Mouse (Mus musculus): ENCODE results near the gene Mrpl49.
A peak's percentile ranks its signal among the peaks of the same experiment; 100 is the strongest.

Mrpl49 gene

DNA sequence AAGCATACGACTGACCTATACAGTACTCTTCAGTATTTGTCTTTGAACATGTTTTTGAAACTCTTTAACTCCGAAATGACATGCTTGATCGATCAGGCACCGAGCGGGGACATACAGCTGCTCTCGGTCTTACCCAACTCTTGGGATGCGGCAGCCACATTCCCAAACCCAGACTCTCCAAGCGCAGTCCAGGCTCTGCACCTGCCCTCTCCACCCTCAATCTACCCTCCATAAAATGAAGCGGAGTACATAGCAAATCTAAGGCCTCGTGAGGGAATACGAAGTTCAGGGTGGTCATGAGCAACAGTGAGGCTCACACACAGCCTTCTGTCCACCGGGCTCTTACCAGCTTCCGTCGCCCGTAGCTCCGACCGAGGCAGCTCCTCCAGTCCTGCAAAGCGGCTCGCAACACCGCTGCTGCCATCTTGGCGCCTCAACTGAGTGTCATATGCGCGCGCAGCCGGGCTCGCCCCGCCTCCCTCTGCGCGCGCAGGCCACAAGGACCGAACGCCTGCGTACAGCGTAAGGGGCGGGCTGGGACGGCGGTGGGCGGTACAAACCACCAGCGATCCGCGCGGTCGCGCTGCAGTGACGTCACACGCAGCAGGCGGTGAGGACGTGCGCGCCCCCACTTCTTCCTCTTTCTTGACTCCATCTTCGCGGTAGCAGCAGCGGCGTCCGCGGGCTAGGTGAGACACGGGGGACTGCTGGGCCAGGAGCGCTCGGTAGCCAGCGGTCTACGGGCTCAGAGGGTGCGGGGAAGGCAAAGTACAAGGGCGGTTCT, at the start of gene Mrpl49, which contains the start of gene Fau:
Gene Mrpl49, minus strand, starts transcription at position 473 of the 784 bp plus-strand sequence.
Gene Fau, plus strand, starts transcription at position 532 of the 784 bp plus-strand sequence.
- DNase-seq (ENCODE audit: low spot score) = peak; percentile 98

DNA sequence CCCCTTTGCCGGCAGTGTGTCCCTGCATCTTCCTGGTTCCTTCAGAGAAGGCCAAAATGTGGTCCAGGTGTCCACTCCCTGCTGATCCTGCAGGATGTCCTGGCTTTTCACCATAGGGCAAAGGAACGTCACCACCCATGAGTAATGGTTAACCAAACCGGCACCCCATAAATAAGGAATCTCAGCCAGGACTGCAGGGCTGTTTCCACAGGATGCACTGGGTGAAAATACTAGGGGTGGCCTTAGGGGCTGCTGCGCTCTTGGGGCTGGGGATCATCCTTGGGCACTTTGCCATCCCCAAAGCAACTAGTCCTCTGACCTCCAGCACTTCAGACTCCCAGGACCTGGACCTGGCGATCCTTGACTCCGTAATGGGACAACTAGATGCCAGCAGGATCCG, 48.0 kb upstream of the Mrpl49 start, which contains the start of gene Naaladl1:
Gene Naaladl1, plus strand, starts transcription at position 197 of the 400 bp plus-strand sequence.
- DNase-seq (ENCODE audit: low spot score) = no peak

DNA sequence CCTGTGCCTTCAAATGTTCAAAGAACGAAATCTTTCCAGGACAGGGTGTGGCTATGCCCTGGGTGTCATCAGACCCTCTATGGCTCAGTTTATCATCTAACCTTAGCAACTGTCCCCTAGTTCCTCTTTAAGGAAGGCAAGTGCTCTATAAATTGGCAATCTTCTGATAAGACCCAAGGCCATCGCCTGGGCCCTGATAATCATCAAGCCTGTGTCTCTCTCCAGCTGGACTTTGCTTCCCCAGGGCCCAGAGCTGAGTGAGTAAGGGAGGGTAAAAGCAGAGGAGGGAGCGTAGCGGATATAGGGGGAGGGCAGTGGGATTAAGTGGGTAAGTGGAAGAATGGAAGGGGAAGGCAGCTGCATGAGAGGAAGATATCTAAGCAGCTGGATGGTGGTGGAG, 46.9 kb upstream of the Mrpl49 start:
- DNase-seq (ENCODE audit: low spot score) = no peak

DNA sequence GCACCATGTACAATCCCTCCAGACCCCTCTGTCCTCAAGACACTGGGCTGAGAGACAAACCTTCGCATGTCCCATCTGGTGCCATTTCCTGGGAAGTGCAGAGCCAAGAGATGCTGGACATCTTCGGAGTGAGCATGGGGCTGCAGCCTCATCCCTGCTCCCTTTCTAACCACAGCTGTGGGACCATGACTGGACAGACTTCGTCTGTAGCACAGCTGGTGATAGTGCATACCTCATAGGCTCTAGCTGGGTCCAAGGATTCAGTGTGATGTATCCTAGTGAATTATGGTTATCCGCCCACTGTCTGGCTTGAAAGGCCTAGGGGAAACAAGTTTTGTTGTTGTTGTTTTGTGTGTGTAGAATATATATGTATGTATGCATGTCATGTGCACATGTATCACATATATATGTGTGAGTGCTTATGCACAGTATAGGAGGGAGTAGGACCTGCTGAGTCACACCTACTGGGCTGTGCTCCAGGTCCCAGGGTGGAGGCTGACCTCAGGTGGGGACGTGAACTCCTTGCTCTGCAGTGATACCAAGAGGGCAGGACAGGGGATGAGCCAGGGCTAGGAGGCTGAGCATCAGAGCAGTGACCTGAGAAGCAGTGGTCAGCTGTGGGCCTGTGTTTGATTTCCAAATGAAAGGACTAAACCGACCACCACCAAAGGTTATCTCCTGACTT, 44.7 kb upstream of the Mrpl49 start:
- no peak for DNase-seq (ENCODE audit: low spot score)

DNA sequence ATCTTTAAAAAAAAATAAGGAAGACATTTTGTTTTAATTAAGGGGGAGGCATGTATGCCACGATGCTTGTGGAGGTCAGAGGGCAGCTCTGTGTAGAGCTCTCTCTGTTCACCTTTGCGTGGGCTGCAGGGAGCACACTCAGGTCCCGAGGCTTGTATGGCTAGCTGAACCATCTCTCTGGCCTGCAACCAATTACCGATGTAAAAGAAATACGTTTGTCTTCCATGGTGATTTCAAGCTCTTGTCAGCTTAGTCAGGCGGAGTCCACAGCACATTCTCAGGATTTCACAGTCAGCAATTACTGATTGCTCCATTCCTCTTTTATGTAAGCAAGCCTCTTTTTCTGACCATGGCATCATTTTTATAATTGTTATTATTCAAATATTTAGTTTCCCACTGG, 43.6 kb upstream of the Mrpl49 start:
- peak; percentile 29 for DNase-seq (ENCODE audit: low spot score)

DNA sequence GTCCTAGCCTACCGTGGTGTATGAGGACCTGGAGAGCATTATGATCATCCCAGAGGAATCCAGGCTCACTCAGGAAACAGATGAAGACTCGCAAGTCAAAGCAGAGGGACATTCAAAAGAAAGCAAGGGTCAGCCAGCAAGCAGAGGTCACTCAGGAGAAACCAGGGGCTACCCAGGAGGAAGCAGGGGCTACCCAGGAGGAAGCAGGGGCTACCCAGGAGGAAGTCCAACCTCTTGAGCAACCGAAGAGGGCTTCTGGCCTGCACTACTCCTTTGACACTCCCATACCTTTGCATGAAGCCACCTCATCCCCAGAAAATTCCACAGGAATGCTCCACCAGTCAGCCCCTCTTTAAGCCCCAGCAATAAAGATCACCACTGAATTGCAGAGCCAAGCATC, 40.3 kb upstream of the Mrpl49 start:
- no peak for DNase-seq (ENCODE audit: low spot score)

DNA sequence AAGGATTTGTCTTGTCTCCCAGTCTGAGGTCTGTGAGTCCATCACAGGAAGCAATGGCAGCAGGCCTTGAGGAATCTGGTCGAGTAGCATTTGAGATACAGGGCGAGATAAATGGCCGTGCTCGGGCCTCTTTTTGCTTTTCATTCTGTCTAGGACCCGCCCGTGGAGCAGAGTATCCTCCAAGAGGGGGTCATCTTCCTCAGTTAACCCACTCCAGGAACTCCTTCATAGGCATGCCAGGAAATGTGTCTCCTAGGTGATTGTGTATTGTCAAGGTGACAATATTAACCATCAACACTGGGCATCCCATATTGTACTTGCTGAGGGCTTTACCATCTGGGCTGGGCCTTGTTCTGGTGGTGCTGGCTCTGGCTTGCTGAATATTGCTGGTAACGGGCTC, 36.5 kb upstream of the Mrpl49 start, which contains the start of gene AC131692.1:
Gene AC131692.1, plus strand, starts transcription at position 301 of the 400 bp plus-strand sequence.
- DNase-seq (ENCODE audit: low spot score) = no peak

DNA sequence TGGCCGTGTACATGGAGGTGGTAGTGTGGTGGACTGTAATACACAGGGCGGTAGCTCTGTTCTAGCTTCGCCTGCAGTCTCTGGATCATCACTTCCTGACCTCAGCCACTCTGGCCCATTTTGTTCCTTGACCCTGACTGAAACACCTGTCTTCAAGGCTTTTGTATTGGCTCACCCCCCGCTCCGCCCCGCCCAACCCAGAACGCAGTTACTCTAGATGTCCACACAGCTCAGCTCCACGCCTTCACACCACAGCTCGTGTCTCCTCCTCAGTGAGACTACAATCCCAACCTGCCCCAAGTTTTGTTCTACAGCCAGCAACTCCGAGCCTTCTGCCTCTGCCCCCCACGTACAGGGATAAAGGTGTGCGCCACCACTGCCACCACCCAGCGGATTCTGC, 31.3 kb upstream of the Mrpl49 start:
- DNase-seq (ENCODE audit: low spot score) = no peak

DNA sequence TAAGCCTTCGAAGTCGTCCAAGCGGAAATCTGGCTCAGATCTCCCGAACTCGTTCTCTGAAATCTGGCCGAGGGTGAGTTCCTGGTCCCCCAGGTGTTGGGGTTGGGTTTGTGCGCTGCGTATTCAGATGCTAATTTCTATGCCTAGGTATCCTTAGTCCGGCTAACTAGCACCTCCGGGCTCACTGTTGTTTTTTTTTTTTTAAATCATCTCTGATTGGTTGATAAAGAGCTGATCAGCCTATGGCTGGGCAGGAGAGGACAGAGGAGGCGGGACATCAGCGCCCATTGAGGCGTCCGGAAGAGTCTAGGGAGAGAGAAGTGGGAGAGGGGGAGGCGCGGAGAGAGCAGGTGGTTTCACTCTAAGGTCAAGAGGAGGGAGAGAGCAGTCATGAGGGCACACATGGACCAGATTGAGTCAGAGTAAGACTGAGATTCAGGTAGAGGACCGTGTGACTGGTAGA, 27.9 kb upstream of the Mrpl49 start:
- DNase-seq (ENCODE audit: low spot score) = peak; percentile 87

DNA sequence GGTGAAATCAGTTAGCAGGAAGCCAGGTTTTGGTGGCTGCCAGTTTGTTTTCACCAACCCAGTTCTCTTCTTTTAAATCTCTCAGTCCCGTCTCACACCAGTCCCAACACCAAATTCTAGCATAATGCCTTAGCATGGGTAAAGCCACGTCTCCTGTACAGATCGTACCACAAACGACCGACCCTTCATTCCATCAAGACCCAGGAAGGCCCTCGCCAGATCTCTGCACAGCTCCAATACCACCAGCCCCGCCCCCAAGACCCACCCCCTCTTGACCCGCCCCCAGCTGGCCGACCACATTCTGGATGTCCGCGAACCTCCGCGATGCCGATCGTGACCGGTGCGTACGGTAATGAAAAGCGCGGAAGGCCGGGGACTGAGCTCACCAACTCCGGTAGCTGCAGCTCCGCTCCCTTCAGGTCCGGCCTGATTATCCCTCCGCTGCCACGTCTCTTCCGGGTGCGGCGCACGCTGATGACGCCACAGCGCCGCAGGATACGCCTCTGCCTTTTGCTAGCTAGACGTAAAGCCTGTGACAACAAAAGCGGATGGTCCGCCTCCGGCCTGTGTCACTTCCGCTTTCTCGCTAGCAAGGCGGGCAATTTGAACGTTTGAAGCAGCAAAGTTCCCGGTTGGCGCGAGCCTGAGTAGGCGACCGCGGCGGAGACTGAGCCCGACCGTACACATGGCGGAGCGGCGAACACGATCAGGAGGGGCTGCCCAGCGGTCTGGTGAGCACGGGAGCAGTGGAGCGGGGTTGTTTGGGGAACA, 27.1 kb upstream of the Mrpl49 start, which contains the start of the genes Zfpl1 and Cdca5:
Gene Zfpl1, minus strand, starts transcription at position 479 of the 771 bp plus-strand sequence.
Gene Cdca5, plus strand, starts transcription at position 506 of the 771 bp plus-strand sequence.
- DNase-seq (ENCODE audit: low spot score) = peak; percentile 99

DNA sequence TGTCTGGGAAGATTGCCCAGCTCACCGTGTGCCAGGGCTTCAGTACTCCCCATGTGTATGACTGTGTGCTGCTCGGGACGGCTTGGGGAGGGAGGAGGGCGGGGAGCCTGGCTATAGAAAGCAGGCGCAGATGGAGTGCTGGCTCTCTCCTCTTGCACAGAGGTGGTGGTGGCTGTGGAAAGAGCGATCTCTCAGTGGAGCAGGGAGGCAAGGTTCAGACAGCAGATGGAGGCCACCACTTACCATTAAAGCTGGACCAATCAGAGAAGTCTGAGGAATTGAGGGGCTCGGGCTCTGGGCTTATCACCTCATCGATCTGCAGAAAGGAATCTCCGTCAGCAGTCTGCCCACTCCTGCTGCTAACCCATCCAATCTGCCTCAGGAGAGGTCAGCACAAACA, 24.6 kb upstream of the Mrpl49 start, which contains the start of gene Gm28374:
Gene Gm28374, minus strand, starts transcription at position 101 of the 400 bp plus-strand sequence.
- no peak for DNase-seq (ENCODE audit: low spot score)

DNA sequence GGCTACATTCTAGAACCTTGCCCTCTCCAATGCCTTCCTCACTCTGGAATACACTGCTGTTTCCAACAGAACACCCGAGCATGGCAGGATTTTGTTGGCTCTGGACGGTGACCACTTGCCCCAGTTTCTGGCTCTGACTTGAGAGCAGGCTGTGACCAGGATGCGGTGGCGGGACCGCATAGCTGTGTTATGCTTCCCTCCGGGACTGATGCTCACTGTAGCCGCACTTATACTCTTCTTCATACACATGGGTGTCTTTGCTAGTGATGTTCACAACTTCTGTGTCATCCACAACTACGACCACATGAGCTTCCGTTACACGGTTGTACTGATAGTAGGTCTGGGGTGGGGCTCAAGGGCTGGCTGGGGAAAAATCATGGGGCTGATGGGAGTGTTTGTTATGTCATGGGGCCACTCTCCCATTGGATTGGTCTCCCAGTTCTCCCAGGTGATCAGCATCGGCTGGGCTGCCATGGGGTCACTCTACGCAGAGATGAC, 22.4 kb upstream of the Mrpl49 start, which contains the start of gene Tmem262:
Gene Tmem262, plus strand, starts transcription at position 51 of the 498 bp plus-strand sequence.
- DNase-seq (ENCODE audit: low spot score) = no peak

DNA sequence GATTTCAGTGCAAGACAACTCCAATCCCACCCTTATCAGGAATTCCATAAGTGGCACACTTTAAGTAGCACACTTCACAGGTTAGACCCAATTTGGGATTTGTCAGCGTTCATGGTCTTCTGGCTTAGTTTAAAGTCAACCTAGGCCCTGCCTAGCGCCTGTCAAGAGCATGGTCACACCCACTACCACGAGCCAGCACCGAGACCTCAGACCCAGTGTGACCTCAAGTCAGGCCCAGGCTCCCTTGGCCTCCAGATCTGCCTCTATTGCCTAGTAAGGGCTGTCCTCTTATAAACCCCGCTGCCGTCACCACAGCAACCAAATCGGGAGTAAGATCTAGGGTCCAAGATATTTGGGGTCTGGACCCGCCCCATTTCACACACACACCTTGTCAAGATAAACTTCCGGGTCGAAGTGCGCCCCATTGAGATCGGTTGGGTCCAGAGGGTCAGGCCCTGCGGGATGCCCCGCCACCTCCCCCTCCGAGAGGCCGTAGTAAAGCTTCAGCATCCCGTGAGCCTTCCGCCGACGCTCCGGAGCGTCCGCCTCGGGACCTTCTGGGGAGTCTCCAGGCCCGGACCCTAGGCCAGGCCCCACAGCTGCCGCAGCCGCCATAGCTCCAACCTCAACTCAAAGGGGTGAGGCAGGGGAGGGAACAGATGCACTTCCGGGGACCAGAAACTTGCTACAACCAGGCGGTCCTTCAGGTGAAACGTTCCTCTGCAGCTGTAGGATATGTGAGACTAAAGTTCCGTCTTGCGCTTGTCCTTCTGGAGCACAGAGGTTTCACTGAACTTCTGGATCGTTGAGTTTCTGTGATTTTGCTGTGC, 19.2 kb upstream of the Mrpl49 start, which contains the start of gene Vps51:
Gene Vps51, minus strand, starts transcription at position 668 of the 830 bp plus-strand sequence.
- peak; percentile 97 for DNase-seq (ENCODE audit: low spot score)

DNA sequence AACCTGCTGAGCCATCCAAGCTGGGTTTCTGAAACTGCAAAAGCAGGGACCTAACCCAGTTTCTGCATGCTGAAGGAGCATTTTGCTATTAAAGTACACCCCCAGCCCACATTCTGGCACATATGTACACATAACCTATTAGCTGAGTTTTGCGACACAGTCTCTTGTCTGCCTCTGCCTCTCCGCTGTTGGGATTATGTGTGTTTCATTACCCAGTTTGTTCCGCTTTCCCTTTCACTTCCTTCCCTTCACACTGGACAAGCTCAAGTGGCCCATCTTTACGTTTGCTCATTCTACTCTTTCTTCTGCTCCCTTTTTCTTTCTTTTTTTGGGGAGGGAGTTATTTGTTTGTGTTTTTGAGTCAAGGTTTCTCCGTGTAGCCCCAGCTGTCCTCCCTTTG, 16.3 kb upstream of the Mrpl49 start:
- DNase-seq (ENCODE audit: low spot score) = no peak

DNA sequence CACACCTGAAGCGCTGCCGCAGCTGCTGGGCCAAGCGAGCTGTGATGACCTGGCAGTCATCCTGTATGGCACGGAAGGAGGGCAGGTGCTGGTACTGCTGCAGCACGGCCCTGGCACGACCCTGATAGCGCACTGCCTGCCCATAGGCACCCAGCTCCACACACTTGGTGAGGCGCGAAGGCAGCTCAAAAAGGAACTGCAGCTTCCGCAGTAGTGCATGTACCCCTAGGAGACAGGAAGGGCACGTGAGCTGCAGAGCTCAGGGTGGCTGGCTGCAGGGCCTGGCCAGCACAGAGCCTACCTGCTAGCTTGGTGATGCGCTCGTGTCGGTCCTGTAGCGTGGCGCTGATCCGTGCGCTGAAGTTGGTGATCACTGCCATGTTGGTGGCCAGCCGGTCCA, 13.7 kb upstream of the Mrpl49 start:
- DNase-seq (ENCODE audit: low spot score) = no peak

DNA sequence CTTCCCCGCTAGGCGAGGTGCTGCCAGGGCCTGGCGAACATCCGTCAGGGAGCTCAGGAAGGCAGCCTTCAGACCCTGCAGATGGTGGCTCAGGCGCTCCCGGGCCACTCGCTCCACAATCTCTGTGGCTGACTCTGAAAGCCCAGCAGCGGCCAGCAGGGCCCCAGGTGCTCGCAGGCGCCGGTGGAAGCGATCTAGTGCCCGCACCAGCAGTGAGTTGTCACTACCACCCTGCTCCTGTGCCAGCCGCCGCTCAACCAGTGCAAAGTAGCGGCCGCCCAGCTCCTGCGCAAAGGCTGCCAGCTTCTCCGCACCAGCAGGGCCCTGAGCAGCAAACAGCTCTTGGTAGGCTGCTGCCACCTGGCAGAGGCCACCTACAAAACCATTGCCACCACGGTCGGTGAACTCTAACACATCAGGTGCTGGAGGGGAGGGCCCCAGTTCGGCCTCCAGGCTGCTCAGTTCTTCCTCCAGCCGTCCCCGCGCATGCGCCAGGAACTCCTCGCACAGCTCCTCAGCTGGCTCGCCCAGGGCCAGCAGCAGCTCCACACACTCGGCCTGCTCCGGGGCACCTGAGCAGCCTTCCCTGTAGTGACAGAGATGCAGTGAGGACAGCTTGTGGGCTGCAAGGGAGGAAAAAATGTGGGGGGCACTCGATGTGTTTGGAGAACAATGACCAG, 13.1 kb upstream of the Mrpl49 start:
- DNase-seq (ENCODE audit: low spot score) = no peak

DNA sequence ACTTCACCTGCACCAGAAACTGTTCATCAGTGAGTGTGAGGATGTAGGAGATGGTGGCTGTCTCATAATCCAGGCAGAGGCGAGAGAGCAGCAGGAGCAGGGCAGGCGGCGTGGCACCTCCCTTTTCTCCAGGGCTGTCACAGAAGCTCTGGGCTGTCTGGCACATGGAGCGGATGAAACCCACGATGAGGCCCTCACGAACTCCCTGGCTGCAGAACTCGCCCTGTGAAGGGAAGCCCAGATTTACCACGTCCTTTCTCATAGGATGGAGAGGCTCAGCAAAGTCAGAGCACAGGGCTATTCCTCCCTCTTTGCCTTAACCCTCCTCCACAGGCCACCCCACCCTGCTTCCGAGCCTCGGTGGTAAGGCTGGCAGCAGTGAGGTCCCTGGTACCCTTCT, 12.3 kb upstream of the Mrpl49 start:
- DNase-seq (ENCODE audit: low spot score) = no peak

DNA sequence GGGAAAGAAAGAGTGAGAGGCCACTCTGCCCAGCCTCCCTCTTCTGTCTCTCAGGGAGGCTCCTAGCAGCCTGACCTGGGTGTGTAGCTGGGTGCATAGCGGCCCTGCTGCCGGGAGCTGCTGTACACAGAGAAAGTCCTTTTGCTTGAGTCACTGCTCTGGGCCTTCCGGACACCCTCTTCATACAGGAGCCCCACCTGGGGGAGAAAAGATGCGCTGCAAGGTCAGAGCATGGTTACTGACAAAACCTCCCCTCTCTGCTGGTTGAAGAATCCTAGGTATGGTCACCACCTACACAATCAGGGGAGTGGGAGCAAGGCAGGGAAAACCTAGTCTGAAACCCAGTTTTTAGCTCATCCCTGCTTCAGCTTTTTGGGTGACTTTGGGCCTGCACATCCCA, 11.4 kb upstream of the Mrpl49 start:
- no peak for DNase-seq (ENCODE audit: low spot score)

DNA sequence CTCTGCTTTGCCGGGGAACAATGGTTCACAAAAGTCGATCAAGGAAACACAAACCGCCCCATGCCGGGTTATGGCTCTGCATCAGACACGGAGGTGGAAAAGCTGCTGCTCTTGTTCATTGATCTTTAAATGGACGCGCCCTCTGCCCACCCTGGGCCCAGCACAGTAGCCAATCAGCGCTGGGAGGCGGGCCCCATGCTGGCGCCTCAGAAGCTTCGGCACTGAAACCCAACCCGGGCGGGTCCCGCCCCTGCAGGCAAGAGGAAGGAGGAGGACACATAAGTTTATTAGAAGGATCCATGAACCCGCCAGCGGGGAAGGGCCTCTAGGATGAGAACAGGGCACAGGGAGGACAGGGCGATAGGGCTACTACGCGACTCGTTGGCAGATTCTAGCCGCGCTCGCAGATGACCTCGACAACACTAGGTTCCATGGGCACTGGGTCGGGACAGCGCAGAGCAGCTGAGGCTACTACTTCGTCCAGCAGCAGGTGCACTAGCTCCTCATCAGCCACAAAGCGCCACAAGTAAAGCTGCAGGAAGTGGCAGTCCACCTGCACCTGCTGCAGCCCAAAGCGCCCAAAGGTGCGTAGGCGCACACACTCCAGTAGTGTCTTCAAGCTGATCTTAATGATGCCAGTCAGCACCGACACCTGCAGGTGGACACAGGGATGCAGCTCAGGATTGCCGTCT, 10.3 kb upstream of the Mrpl49 start, which contains the start of gene Tm7sf2:
Gene Tm7sf2, minus strand, starts transcription at position 650 of the 692 bp plus-strand sequence.
- DNase-seq (ENCODE audit: low spot score) = peak; percentile 95

Data from embryo, embryonic 10.5 days (tissue).